Mouse (Mus musculus): ENCODE data around the gene Psmd14. TPM values are rescaled to one million over a fixed set of nuclear protein-coding genes. Genes with fewer than 3 reads are reported as not detected.

Psmd14 gene
- polyA plus RNA-seq, 1 experiment = 16.8 TPM

- no peaks in the 10 kb centered on the region for H3K36me3 ChIP-seq (ENCODE audit: control insufficient read depth, insufficient read depth, low read length)
- no peak overlapping the region for H3K27ac ChIP-seq (ENCODE audit: control insufficient read depth, insufficient read depth, low read depth, low read length)
- TF ChIP-seq CTCF (IDR thresholded peaks at IDR 0.05; ENCODE audit: control insufficient read depth, insufficient read depth, insufficient replicate concordance, low read depth, low read length) (no peak), POLR2A (IDR thresholded peaks at IDR 0.05; ENCODE audit: control insufficient read depth, low read depth, low read length) (no peak)
- H3K4me3 ChIP-seq (ENCODE audit: control insufficient read depth, low read depth, low read length) = no peak overlapping the region
- no peaks in the 10 kb centered on the region for H3K4me1 ChIP-seq (ENCODE audit: control insufficient read depth, insufficient read depth, low read length)
- no peaks in the 10 kb centered on the region for H3K27me3 ChIP-seq (ENCODE audit: control insufficient read depth, insufficient read depth, low read length)
These were observed 112.1 kb downstream of the Psmd14 start for GRCm38 (mm10) chr2:61823426-61824140.

GRCm38 (mm10) chr2:61837243-61837806 is 125.8 kb downstream of the Psmd14 start:
- Histone ChIP-seq H3K27me3 (ENCODE audit: control insufficient read depth, insufficient read depth, low read length) (no peaks in the 10 kb centered on the region), H3K36me3 (ENCODE audit: control insufficient read depth, insufficient read depth, low read length) (no peaks in the 10 kb centered on the region), H3K27ac (ENCODE audit: control insufficient read depth, insufficient read depth, low read depth, low read length) (no peak overlapping the region), H3K4me1 (ENCODE audit: control insufficient read depth, insufficient read depth, low read length) (no peaks in the 10 kb centered on the region), H3K4me3 (ENCODE audit: control insufficient read depth, low read depth, low read length) (no peak overlapping the region)
- TF ChIP-seq POLR2A (IDR thresholded peaks at IDR 0.05; ENCODE audit: control insufficient read depth, low read depth, low read length) (no peak), CTCF (IDR thresholded peaks at IDR 0.05; ENCODE audit: control insufficient read depth, insufficient read depth, insufficient replicate concordance, low read depth, low read length) (no peak)

Other genes starting within 250 kb of the Psmd14 start
- 5.4 and 6.3 TPM in 2 replicates for gene Tank, start 133.1 kb upstream of the Psmd14 start, polyA plus RNA-seq (2012; rRNA removed)
- gene Tbr1, start 91.2 kb downstream of the Psmd14 start, polyA plus RNA-seq (2012; rRNA removed) = 0.68 and 0.89 TPM in 2 replicates